8 mouse cellular contexts compared by ENCODE assay signal in genomic region chr3:54755145-54756041, GRCm38 (mm10). TPM values are rescaled to one million over a fixed set of nuclear protein-coding genes. Genes with fewer than 3 reads are reported as not detected.
A peak's percentile ranks its signal among the peaks of the same experiment; 100 is the strongest.
DNase-seq lines count a peak whose midpoint lies in the region; ATAC-seq and TF ChIP-seq lines count a peak whose summit lies in the region.

Gene Smad9, plus strand, starts transcription at chr3:54755582.

- ATAC-seq in forebrain, postnatal 0 days = peak; percentile 81

- in situ Hi-C loops in ES-E14 (cut with MboI; ENCODE audit: low sequenced_read_pairs in 2 of 2, unreplicated experiment in 2 of 2) = no loop called here

- WGBS in forebrain, postnatal 0 days = 2% methylated on average over 57 of the region's 66 CpGs
- under 1% methylated on average over 66 of the region's 66 CpGs for WGBS in lung, adult 2 months

- no peak for TF ChIP-seq CTCF in forebrain, postnatal 0 days (IDR thresholded peaks at IDR 0.05; ENCODE audit: low read depth)
- no peak for TF ChIP-seq CTCF in lung, adult 2 months (IDR thresholded peaks at IDR 0.05; ENCODE audit: insufficient read depth, low read length)

- no peak for DNase-seq in ES-E14 (ENCODE audit: low read depth, low spot score)
- DNase-seq in cerebellum, adult 18-20 months = peak; percentile 74 to 84
- DNase-seq in forebrain, postnatal 0 days = peak; percentile 66
- peak; percentile 33 for DNase-seq in heart, postnatal 25 days (ENCODE audit: low spot score)
- DNase-seq in layer of hippocampus, adult 8-10 months (ENCODE audit: low spot score in 2 of 2) = peak; percentile 35 to 60
- DNase-seq in lung, adult 2 months = peak; percentile 58
- peak; percentile 45 for DNase-seq in ovary, postnatal 14 days (ENCODE audit: low spot score)
- DNase-seq in spleen, adult 18-20 months = no peak

- peak within 1 kb of the TSS; percentile 46 for H3K9ac ChIP-seq in ES-E14 (ENCODE audit: insufficient read depth, low read depth, low read length, poor library complexity, severe bottlenecking)
- H3K9ac ChIP-seq in forebrain, postnatal 0 days = peak within 1 kb of the TSS; percentile 54

- H3K4me3 ChIP-seq in ES-E14 (ENCODE audit: insufficient read depth in 1 of 2, low read depth in 1 of 2, low read length in 2 of 2, poor library complexity in 1 of 2, severe bottlenecking in 1 of 2) = peak within 1 kb of the TSS; percentile 66 to 74
- H3K4me3 ChIP-seq in forebrain, postnatal 0 days (ENCODE audit: low read depth, low read length) = peak within 1 kb of the TSS; percentile 45
- H3K4me3 ChIP-seq in lung, adult 2 months (replicated peaks; ENCODE audit: extremely low read depth, low read depth, low read length) = peak within 1 kb of the TSS; percentile 75

- H3K4me1 ChIP-seq in ES-E14 (ENCODE audit: control insufficient read depth in 2 of 2, insufficient read depth in 2 of 2, low read length in 2 of 2, poor library complexity in 1 of 2) = peaks cover 0 to 2% of the 10 kb centered on the region in 2 experiments; a peak in 1 of 4 replicates
- H3K4me1 ChIP-seq in forebrain, postnatal 0 days (ENCODE audit: insufficient read depth) = 0 out of 2 replicates have a peak, but pooled peaks cover 2% of the 10 kb centered on the region
- H3K4me1 ChIP-seq in lung, adult 2 months (ENCODE audit: control insufficient read depth, insufficient read depth, low read length) = no peaks in the 10 kb centered on the region

- TF ChIP-seq POLR2A in lung, adult 2 months (IDR thresholded peaks at IDR 0.05; ENCODE audit: borderline replicate concordance, extremely low read depth, low read depth, low read length) = no peak

- no peak within 1 kb of the TSS for H3K27ac ChIP-seq in ES-E14 (ENCODE audit: insufficient read depth, low read depth, low read length, poor library complexity, severe bottlenecking)
- H3K27ac ChIP-seq in forebrain, postnatal 0 days (ENCODE audit: low read depth, low read length) = no peak within 1 kb of the TSS

- H3K9me3 ChIP-seq in ES-E14 (ENCODE audit: control insufficient read depth, insufficient read depth, low read depth, low read length) = no peaks in the 10 kb centered on the region
- no peaks in the 10 kb centered on the region for H3K9me3 ChIP-seq in forebrain, postnatal 0 days (ENCODE audit: low read length)

- H3K4me2 ChIP-seq in forebrain, postnatal 0 days (ENCODE audit: low read depth) = peak within 1 kb of the TSS; percentile 100

- no peaks in the 10 kb centered on the region for H3K27me3 ChIP-seq in forebrain, postnatal 0 days (ENCODE audit: insufficient read depth, low read length)

- H3K36me3 ChIP-seq in ES-E14 (ENCODE audit: control insufficient read depth, insufficient read depth, low read length, poor library complexity, severe bottlenecking) = no peaks in the 10 kb centered on the region
- H3K36me3 ChIP-seq in forebrain, postnatal 0 days (ENCODE audit: insufficient read depth) = peaks cover 18% of the 10 kb centered on the region

- intact Hi-C loops in heart, postnatal 25 days (cut with DNase I) = no loop called here

TF ChIP-seq in ES-E14, 5 proteins besides CTCF, POLR2A, EP300 and RAD21:
- TF ChIP-seq HCFC1 (IDR thresholded peaks at IDR 0.05; ENCODE audit: borderline replicate concordance, insufficient read depth, low read length) = no peak

RNA-seq across cellular contexts. Expression of gene Smad9, which starts in this region (rescaled TPM):
- 0.26 and 0.54 TPM in 2 replicates for total RNA-seq in ES-E14 (2012; rRNA removed)
- 1.6 and 2.7 TPM in 2 replicates for total RNA-seq in forebrain, postnatal 0 days (2014; rRNA removed)
- polyA plus RNA-seq in forebrain, postnatal 0 days (2015; fragmentation: Nextera tagmentation; extraction: Ambion mirVana) = 0.21 and 0.35 TPM in 2 replicates
- 1 to 10 TPM; 1.9 to 2.0 TPM for total RNA-seq in heart, postnatal 25 days (2021)
- total RNA-seq in layer of hippocampus, adult 8-10 months (2022) = 1 to 10 TPM; 8.4 to 8.6 (median 8.5) TPM
- 4.0 and 5.6 TPM in 2 replicates for polyA plus RNA-seq in lung, adult 2 months (2012; rRNA removed)

Comparison
In these comparisons a context has a peak if more than half of its experiments do, and no peak if none do; other contexts are left out.
1. DNase-seq: peak in cerebellum, adult 18-20 months (2 of 2), forebrain, postnatal 0 days (single experiment), heart, postnatal 25 days (single experiment), layer of hippocampus, adult 8-10 months (2 of 2), lung, adult 2 months (single experiment) and ovary, postnatal 14 days (single experiment); none in ES-E14 (single experiment) and spleen, adult 18-20 months (0 of 2).
2. Peak in every context shown above with its lines, with median percentiles within 50 percentile points of each other: H3K4me3 ChIP-seq.